Mouse (Mus musculus) left cerebral cortex, postnatal 14 days (tissue): Measurements from ENCODE around the gene Qsox1. TPM values are rescaled to one million over a fixed set of nuclear protein-coding genes. Genes with fewer than 3 reads are reported as not detected.

ENCODE experiments used
- total RNA-seq, 2 experiments: library from RNA; stranded (reverse); gene quantifications; 2 replicates each; pipeline ENCODE4 v1.2.3; 2021

Gene Qsox1
- total RNA-seq, 2 experiments from 2014 or later = 27.1 to 34.2 TPM

Other genes with a start within 250 kb of the Qsox1 start
- gene Lhx4, start 61.2 kb downstream of the Qsox1 start, total RNA-seq = not detected
- 10 to 100 TPM; 36.5 to 39.5 TPM for gene Cep350, start 160.4 kb upstream of the Qsox1 start, total RNA-seq
- 10 to 100 TPM; 53.6 to 55.9 TPM for gene Tor1aip2, start 222.5 kb upstream of the Qsox1 start, total RNA-seq
- 10 to 100 TPM; 22.6 to 24.9 TPM for gene Tor1aip1, start 223.6 kb upstream of the Qsox1 start, total RNA-seq